Mouse (Mus musculus) left cerebral cortex, adult 11 months (tissue): Measurements from ENCODE around the gene 4933414I15Rik.

ENCODE experiments used
- DNase-seq: peaks from one replicate; pipeline ENCODE4 v3.0.0; 2022; ENCODE audit warnings: low spot score

4933414I15Rik gene

GRCm38 (mm10) chr11:50943506-50943905 lies at the start of gene 4933414I15Rik:
Gene 4933414I15Rik (minus strand): TSS chr11:50943765.
- no peak for DNase-seq

- no peak for DNase-seq
Measured at GRCm38 (mm10) chr11:50981667-50982066, 38.1 kb upstream of the 4933414I15Rik start, which contains the start of gene Olfr1377. Gene Olfr1377 (plus strand): TSS chr11:50981967.

DNA sequence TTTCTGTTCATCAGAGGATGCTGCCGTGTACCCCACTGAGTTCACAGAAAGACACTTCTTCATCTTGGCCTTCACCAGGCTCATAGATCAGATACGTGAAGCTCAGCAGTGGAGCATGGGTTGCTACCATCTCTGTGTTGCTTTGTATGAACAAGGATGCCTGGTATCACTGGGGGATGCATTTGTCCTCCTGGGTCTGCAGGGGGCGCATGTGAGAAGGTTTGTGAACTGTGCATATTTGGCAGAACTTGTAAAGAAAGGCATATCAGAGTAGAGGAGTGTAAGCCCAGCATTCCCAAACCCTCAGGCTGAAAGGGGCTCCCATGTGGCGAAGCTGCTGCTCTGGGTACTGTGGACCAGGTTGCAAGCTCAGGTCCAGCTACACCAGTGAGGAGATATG lies 33.7 kb upstream of the 4933414I15Rik start:
- DNase-seq, result no peak

DNA sequence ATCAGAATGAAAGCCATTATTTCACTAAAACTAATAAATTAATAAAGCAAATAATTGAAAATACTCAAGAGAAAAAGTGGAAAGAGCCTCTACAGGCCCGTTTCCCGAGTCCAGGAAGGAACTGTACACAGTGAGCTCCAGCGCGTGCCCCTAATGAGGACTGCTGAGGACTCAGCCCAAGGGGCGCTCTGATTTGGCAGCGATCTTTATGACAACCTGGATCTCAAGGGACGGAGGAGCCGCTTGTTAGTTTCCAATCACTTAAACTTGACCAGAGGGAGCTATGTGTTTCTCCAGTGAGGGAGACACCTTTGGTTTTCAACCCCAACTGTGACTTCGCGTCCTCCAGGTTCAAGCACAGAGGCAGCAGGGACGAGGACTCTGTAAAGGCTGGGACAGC lies 22.7 kb upstream of the 4933414I15Rik start, which contains the start of gene Olfr1378:
TSS of gene Olfr1378 (plus strand) at position 301 of the 400 bp plus-strand sequence.
- no peak for DNase-seq

GRCm38 (mm10) chr11:50964886-50965285 lies 21.3 kb upstream of the 4933414I15Rik start:
- DNase-seq, result no peak

- no peak for DNase-seq
Measured at GRCm38 (mm10) chr11:50953665-50954064, 10.1 kb upstream of the 4933414I15Rik start, which contains the start of gene Prop1. Gene Prop1 (minus strand): TSS chr11:50953765.

DNA sequence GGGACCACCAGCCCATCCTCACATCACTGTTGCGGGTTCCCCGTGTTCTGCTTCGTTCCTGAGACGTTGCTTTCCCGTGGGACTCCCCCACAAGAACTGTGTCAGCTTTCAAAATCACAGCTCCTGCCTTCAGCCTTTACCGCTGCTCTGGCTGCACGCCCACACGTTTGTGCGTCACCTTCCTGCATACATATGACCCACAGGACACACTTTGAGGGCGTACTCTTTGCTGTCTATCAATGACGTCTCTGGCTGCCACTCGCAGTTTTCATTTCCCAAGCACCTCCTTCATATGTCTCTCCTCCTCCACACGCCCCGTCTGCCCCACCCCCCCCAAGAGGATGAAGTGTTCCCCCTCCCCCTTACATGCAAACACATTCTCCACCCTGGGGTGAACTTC lies 8.7 kb upstream of the 4933414I15Rik start:
- DNase-seq, result peak; percentile 51

GRCm38 (mm10) chr11:50942386-50942785 lies 1.2 kb downstream of the 4933414I15Rik start:
- DNase-seq, result no peak

GRCm38 (mm10) chr11:50939621-50940366 lies 3.8 kb downstream of the 4933414I15Rik start:
- DNase-seq, result no peak

DNA sequence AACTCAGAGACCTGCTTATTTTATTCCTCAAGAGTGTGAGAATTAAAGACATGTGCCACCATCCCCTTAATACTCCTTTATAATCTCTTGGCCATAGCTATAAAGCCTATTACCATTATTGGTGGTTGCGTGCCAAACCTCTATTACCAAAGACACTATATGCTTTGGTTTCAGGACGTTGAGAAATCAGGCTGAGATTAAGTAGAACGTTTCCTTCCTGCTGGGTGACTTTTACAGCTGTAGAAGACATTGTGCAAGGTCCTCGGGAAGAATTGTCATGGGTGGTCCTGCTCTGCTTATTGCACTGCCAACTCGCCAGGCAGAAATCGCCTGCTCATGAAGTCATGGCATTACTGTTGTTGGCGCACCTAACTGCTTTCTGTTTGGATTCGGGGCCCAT lies 5.1 kb downstream of the 4933414I15Rik start:
- no peak for DNase-seq

DNA sequence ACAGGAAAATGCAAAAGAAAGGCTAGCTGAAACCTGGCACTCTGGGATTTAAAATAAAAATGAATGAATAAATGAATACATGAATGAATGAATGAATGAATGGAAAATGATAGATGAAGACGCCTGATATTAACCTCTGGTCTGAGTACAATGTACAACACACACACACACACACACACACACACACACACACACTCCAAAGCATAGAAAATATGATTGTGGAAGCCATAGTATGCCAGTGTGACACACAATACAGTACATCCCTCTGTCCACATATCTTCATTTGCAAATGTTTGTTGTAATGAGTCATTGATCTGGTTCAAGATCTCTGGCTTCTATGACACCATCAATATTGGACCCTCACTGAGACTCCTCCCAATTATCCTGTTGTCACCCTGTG lies 11.5 kb downstream of the 4933414I15Rik start:
- DNase-seq, result no peak

DNA sequence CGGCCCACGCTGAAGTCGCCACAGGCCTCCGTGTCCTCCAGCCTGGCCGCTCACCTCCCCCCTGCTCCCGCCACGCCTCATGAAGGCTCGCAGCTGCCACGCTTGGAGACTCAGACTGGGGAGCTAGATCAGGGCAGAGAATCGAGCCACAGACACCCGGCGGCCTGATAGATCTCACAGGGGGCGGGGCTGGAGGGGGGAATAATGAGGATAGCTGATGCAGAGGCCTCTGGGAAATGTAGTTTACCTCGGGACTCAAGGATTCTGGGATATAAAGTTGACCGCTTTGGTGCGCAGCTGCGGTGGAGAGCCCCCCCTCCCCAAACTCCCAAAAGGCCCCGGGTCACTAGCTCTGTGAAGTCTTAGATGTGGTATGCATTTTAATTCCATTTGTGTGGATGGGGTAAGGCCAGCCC lies 12.1 kb downstream of the 4933414I15Rik start, which contains the start of gene Zfp354b:
TSS of gene Zfp354b (minus strand) at position 183 of the 416 bp plus-strand sequence.
- DNase-seq, result peak; percentile 88

GRCm38 (mm10) chr11:50931021-50931420 lies 12.5 kb downstream of the 4933414I15Rik start:
- no peak for DNase-seq

GRCm38 (mm10) chr11:50930469-50931014 lies 13.0 kb downstream of the 4933414I15Rik start:
- DNase-seq, result no peak

GRCm38 (mm10) chr11:50915671-50916320 lies 27.8 kb downstream of the 4933414I15Rik start, which contains the start of gene Zfp2:
Gene Zfp2 (minus strand): TSS chr11:50916165.
- peak; percentile 85 for DNase-seq

GRCm38 (mm10) chr11:50914461-50914860 lies 29.1 kb downstream of the 4933414I15Rik start:
- no peak for DNase-seq

DNA sequence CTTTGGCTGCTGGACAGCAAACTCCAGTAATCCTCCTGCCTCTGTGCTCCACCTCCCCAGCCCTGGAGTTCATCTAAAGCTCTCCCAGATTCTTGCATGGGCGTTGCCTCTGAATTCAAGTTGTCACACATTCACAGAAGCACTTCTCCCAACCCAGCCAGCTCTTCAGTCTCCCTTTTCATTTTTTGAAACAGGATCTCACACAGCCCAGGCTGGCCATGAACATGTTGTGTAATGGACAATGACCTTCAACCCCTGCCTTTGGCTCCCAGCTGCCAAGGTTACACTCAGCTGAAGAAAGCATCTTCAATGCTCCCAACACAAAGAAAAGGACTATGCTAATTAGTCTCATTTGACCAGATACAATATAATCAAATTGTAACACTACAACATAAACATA lies 30.3 kb downstream of the 4933414I15Rik start:
- DNase-seq, result no peak

GRCm38 (mm10) chr11:50908136-50908535 lies 35.4 kb downstream of the 4933414I15Rik start:
- DNase-seq, result no peak

GRCm38 (mm10) chr11:50897359-50897758 lies 46.2 kb downstream of the 4933414I15Rik start:
- DNase-seq, result no peak

- no peak for DNase-seq
Measured at GRCm38 (mm10) chr11:50892441-50892840, 51.1 kb downstream of the 4933414I15Rik start.
